9 mouse cellular contexts compared by ENCODE assay signal in the genomic region with DNA sequence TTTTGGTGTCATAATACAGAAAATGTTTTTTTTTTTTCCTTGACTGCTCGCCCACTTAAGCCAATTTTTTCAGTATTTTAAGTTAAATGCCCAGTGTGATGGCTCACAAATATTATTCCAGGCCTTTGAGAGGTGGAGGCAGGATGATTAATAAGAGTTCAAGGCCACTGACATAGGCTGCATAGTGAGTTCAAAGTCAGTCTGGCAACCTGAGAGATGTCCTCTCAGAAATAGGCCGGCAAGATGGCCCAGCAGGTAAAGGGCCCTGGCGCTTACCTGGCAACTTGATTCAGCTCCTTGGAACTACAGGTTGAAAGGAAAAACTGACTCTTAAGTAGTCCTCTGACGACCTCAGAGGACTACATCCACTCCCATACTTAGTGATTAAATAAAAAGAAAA. TPM values are rescaled to one million over a fixed set of nuclear protein-coding genes. Genes with fewer than 3 reads are reported as not detected.
DNase-seq lines count a peak whose midpoint lies in the region; ATAC-seq and TF ChIP-seq lines count a peak whose summit lies in the region.
"Had no signal": no experiment of that assay in that cellular context is flagged by ENCODE, and none has a peak within 500 bp of the region (broad histone marks: within the 10 kb centered on the region; RNA-seq: fewer than 3 reads in every experiment).

No protein-coding gene starts in this region.

- no peak for DNase-seq in heart, postnatal 0 days (ENCODE audit: low spot score)
- no peak for DNase-seq in heart, adult 8-10 months (ENCODE audit: low spot score)
- no peak for DNase-seq in intestine, embryonic 14.5 days (ENCODE audit: low spot score)
- DNase-seq in frontal cortex, postnatal 14 days (ENCODE audit: low spot score in 2 of 2) = no peak
- DNase-seq in urinary bladder, postnatal 14 days (ENCODE audit: low spot score) = no peak
- no peak for DNase-seq in left cerebral cortex, postnatal 4 days
- DNase-seq: right cerebral cortex, postnatal 4 days had no signal

- H3K36me3 ChIP-seq in heart, postnatal 0 days (replicated peaks; ENCODE audit: control insufficient read depth, insufficient read depth, low read length) = no peaks in the 10 kb centered on the region
- H3K36me3 ChIP-seq in embryonic facial prominence, embryonic 12.5 days = no peaks in the 10 kb centered on the region
- no peaks in the 10 kb centered on the region for H3K36me3 ChIP-seq in intestine, embryonic 14.5 days (ENCODE audit: control insufficient read depth, insufficient read depth, low read length)
- no peaks in the 10 kb centered on the region for H3K36me3 ChIP-seq in midbrain, embryonic 16.5 days (ENCODE audit: control insufficient read depth, insufficient read depth, low read length)

- peak overlapping the region; percentile 89 for H3K4me3 ChIP-seq in heart, postnatal 0 days (ENCODE audit: low read depth, low read length)
- peak overlapping the region; percentile 93 for H3K4me3 ChIP-seq in embryonic facial prominence, embryonic 12.5 days
- H3K4me3 ChIP-seq in intestine, embryonic 14.5 days (ENCODE audit: low read depth, low read length) = peak overlapping the region; percentile 93
- peak overlapping the region; percentile 78 for H3K4me3 ChIP-seq in midbrain, embryonic 16.5 days (ENCODE audit: low read depth, low read length)

- H3K4me2 ChIP-seq in heart, postnatal 0 days (ENCODE audit: low read depth, low read length) = peak overlapping the region; percentile 94
- H3K4me2 ChIP-seq in embryonic facial prominence, embryonic 12.5 days (replicated peaks) = peak overlapping the region; percentile 73
- peak overlapping the region; percentile 89 for H3K4me2 ChIP-seq in intestine, embryonic 14.5 days (ENCODE audit: low read length)
- H3K4me2 ChIP-seq in midbrain, embryonic 16.5 days (ENCODE audit: low read length) = peak overlapping the region; percentile 84

- H3K27me3 ChIP-seq in heart, postnatal 0 days (ENCODE audit: control insufficient read depth, insufficient read depth, low read length) = no peaks in the 10 kb centered on the region
- H3K27me3 ChIP-seq in embryonic facial prominence, embryonic 12.5 days = no peaks in the 10 kb centered on the region
- H3K27me3 ChIP-seq in intestine, embryonic 14.5 days (replicated peaks; ENCODE audit: control insufficient read depth, insufficient read depth, low read length) = no peaks in the 10 kb centered on the region
- H3K27me3 ChIP-seq in midbrain, embryonic 16.5 days (ENCODE audit: control insufficient read depth, insufficient read depth, low read depth, low read length) = no peaks in the 10 kb centered on the region

- no peak for TF ChIP-seq EP300 in heart, postnatal 0 days (IDR thresholded peaks at IDR 0.05; ENCODE audit: low read depth)

- ATAC-seq in heart, postnatal 0 days (ENCODE audit: insufficient read depth, low read depth) = no peak
- no peak for ATAC-seq in embryonic facial prominence, embryonic 12.5 days (ENCODE audit: insufficient number of reproducible peaks, insufficient read depth, low FRiP score, low TSS enrichment)
- no peak for ATAC-seq in intestine, embryonic 14.5 days (replicated peaks; ENCODE audit: low FRiP score, low TSS enrichment, low read depth)
- ATAC-seq in midbrain, embryonic 16.5 days = no peak

- no peaks in the 10 kb centered on the region for H3K9me3 ChIP-seq in heart, postnatal 0 days (replicated peaks; ENCODE audit: control insufficient read depth, low read length)
- no peaks in the 10 kb centered on the region for H3K9me3 ChIP-seq in embryonic facial prominence, embryonic 12.5 days
- no peaks in the 10 kb centered on the region for H3K9me3 ChIP-seq in intestine, embryonic 14.5 days (ENCODE audit: control insufficient read depth, low read length)
- H3K9me3 ChIP-seq in midbrain, embryonic 16.5 days (replicated peaks; ENCODE audit: control insufficient read depth, low read length, poor library complexity, severe bottlenecking) = no peaks in the 10 kb centered on the region

- intact Hi-C loops in left cerebral cortex, postnatal 4 days (cut with DNase I) = no loop called here

- WGBS in heart, postnatal 0 days = 52% methylated on average over 4 of the region's 4 CpGs
- 46% methylated on average over 4 of the region's 4 CpGs for WGBS in embryonic facial prominence, embryonic 12.5 days
- 45% methylated on average over 4 of the region's 4 CpGs for WGBS in intestine, embryonic 14.5 days
- 48% methylated on average over 4 of the region's 4 CpGs for WGBS in midbrain, embryonic 16.5 days

- H3K9ac ChIP-seq in heart, postnatal 0 days (replicated peaks; ENCODE audit: low read depth, low read length) = no peak overlapping the region
- no peak overlapping the region for H3K9ac ChIP-seq in embryonic facial prominence, embryonic 12.5 days
- peak overlapping the region; percentile 98 for H3K9ac ChIP-seq in intestine, embryonic 14.5 days (ENCODE audit: low read length)
- H3K9ac ChIP-seq in midbrain, embryonic 16.5 days (ENCODE audit: low read depth, low read length) = peak overlapping the region; percentile 61

- peaks cover 25% of the 10 kb centered on the region for H3K4me1 ChIP-seq in heart, postnatal 0 days (ENCODE audit: control insufficient read depth, insufficient read depth)
- H3K4me1 ChIP-seq in embryonic facial prominence, embryonic 12.5 days = peaks cover 18% of the 10 kb centered on the region
- H3K4me1 ChIP-seq in intestine, embryonic 14.5 days (replicated peaks; ENCODE audit: control insufficient read depth, insufficient read depth, low read length) = peaks cover 23% of the 10 kb centered on the region
- peaks cover 30% of the 10 kb centered on the region for H3K4me1 ChIP-seq in midbrain, embryonic 16.5 days (ENCODE audit: control insufficient read depth, insufficient read depth, low read length)

- H3K27ac ChIP-seq in heart, postnatal 0 days (ENCODE audit: low read depth) = no peak overlapping the region
- H3K27ac ChIP-seq in embryonic facial prominence, embryonic 12.5 days = no peak overlapping the region
- H3K27ac ChIP-seq in intestine, embryonic 14.5 days (ENCODE audit: low read depth) = no peak overlapping the region
- no peak overlapping the region for H3K27ac ChIP-seq in midbrain, embryonic 16.5 days (ENCODE audit: low read length)

- no peak for TF ChIP-seq CTCF in heart, postnatal 0 days (IDR thresholded peaks at IDR 0.05; ENCODE audit: low read depth)

RNA-seq across cellular contexts. Expression of gene Sec63, which starts 1.9 kb away (rescaled TPM):
- total RNA-seq in heart, postnatal 0 days (2014; rRNA removed; ENCODE audit: low replicate concordance) = 14.3 and 15.5 TPM in 2 replicates
- 10.9 and 11.0 TPM in 2 replicates for polyA plus RNA-seq in heart, postnatal 0 days (2015; fragmentation: Nextera tagmentation; extraction: Ambion mirVana)
- total RNA-seq in heart, adult 8-10 months (2022) = 10 to 100 TPM; 24.4 to 38.7 (median 29.4) TPM
- polyA plus RNA-seq in embryonic facial prominence, embryonic 12.5 days (2016; fragmentation: Nextera tagmentation; extraction: Ambion mirVana) = 29.4 and 30.8 TPM in 2 replicates
- polyA plus RNA-seq in intestine, embryonic 14.5 days (2014; fragmentation: Nextera tagmentation; extraction: Ambion mirVana) = 24.1 and 29.4 TPM in 2 replicates
- polyA plus RNA-seq in midbrain, embryonic 16.5 days (2015; fragmentation: Nextera tagmentation; extraction: Ambion mirVana) = 16.3 and 19.6 TPM in 2 replicates
- 10 to 100 TPM; 42.9 to 50.5 TPM for total RNA-seq in left cerebral cortex, postnatal 4 days (2021)

Comparison
In these comparisons a context has a peak if more than half of its experiments do, and no peak if none do; other contexts are left out.
1. H3K9ac ChIP-seq: peak in intestine, embryonic 14.5 days (single experiment) and midbrain, embryonic 16.5 days (single experiment); none in heart, postnatal 0 days (single experiment) and embryonic facial prominence, embryonic 12.5 days (single experiment).
2. Peak in every context shown above with its lines, with median percentiles within 50 percentile points of each other: H3K4me2 ChIP-seq and H3K4me3 ChIP-seq.